Mouse (Mus musculus) urinary bladder, postnatal 25 days (tissue): Measurements from ENCODE around the gene Ing4.

ENCODE experiments used
- DNase-seq: peaks from one replicate; pipeline ENCODE4 v3.0.0; 2022; ENCODE audit warnings: low spot score

The Ing4 gene

DNA sequence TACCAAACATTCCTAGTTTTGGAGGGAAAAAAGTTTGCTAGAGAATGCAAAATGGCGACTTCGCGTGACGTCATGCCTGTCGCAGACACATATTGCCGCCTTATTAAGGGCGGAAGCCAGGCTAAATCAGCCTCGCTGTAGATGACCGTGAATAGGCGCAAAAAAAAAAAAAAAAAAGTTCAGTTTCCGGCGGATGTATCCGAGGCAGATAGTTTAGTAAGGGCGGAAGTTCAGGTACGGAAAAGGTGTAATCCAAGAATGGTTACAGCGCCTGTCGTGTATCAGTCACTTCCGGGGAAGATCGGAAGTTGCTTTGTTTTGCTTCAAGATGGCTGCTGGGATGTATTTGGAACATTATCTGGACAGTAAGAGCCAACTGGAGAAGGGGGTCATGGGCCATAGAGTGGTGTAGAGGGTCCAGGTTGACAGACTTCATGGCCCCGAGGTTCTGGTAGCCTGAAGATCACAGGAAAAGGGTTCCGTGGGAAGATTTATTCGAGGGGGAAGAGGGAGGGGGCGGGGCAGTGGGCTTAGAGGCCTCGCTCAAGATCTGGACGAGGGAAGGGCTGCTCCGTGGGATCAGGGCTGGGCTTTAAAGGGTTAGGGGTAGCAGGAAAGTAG, at the start of gene Ing4:
TSS of gene Ing4 (plus strand) at position 228 of the 621 bp plus-strand sequence.
- DNase-seq: peak; percentile 81

DNA sequence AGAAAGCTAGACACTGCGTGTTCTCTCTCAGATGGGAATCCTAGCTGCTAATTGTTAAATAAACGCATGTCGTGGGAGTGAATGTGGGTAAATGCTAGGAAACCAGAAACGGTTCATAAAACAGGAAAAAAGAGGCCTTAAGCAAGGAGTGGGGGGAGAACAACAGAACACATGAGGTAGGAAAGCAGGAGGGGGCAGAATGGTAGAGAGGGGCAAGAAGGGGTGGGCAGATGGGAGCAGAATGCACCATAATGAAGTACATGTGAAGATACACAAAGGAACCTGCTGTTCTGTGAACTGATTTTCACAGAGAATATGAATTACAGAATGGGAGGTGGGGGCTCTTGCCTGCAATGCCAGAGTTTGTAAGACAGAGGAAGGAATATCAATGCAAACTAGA, 47.3 kb upstream of the Ing4 start:
- DNase-seq: no peak

DNA sequence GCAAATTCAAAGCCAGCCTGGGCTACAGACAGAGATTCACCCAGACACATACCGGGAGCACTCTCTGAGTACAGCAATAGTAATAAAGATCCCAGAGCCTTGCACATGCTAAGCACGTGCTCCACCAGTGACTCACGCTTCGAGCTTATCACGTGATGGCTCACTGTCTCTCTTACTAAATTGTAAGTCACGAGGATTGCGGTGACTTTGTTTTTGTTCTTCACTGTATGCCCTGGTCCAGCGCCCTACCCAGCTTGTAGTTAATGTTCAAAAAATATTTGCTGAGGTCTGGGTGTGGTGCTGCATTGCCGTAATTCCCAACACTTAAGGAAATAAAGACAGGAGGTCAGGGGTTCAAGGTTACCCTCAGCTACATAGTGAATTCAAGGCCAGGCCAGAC, 46.2 kb upstream of the Ing4 start:
- DNase-seq: no peak

DNA sequence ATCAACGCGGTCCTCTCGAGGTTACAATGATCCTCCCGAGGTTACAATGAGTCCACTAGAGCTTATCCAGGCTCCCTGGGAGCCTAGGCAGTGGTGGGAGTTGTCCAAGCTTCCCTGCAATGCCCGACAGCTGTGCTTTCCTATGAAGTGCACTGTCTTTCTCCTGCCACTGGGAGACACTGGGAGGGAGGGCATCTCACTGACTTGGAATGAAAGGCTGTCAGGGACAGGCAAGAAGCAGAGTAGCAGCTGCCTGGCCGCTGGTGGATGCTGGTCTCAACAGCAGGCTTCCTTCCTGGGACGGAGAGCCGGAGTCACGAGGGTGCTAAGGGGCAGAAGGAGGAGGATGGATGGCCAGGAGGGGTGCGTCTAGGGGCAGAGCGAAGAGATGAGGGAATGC, 45.7 kb upstream of the Ing4 start:
- DNase-seq: no peak

DNA sequence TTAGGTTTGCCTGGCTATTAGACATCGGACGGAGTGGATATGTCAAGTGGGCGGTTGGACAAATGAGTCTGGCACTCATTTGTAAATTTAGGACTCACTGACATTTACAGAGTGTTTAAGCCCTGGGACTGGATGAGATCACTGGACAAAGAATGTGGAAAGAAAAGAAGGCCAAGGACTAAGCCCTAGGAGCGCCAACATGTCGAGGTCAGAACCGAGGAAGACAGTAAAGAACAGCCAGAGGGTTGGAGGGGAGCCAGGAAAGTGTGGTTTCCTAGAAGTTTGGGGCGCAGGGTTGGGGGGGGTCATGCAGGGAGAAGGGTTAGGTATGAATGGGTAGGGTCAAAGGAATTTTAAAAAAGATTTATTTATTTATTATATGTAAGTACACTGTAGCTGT, 44.3 kb upstream of the Ing4 start:
- no peak for DNase-seq

DNA sequence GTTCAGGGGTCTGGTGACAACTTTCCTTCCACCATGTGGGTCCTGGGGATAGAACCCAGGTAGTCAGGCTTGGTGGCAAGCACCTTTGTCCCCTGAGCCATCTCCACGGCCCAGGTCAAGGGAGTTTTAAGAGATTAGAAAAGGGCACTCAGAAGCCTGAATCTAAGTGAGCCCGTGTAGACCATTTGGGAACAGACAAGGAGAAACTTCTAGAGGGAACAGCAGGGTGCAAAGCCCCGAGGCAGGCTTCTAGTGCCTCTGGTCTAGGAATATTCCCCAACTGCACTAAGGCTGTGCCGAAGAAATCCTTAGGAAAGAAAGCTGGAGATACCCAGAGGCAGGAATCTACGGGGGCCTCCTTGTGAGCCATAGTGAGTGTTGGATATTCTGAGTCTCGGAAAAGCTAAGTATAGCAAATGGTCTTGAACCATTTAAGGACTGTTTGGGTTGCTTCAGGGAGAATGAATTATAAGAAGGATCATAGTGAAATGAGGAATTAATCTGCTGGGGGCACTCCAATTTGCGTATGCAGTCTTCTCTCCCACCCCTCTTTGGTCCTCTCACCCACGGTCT, 43.6 kb upstream of the Ing4 start:
- no peak for DNase-seq

DNA sequence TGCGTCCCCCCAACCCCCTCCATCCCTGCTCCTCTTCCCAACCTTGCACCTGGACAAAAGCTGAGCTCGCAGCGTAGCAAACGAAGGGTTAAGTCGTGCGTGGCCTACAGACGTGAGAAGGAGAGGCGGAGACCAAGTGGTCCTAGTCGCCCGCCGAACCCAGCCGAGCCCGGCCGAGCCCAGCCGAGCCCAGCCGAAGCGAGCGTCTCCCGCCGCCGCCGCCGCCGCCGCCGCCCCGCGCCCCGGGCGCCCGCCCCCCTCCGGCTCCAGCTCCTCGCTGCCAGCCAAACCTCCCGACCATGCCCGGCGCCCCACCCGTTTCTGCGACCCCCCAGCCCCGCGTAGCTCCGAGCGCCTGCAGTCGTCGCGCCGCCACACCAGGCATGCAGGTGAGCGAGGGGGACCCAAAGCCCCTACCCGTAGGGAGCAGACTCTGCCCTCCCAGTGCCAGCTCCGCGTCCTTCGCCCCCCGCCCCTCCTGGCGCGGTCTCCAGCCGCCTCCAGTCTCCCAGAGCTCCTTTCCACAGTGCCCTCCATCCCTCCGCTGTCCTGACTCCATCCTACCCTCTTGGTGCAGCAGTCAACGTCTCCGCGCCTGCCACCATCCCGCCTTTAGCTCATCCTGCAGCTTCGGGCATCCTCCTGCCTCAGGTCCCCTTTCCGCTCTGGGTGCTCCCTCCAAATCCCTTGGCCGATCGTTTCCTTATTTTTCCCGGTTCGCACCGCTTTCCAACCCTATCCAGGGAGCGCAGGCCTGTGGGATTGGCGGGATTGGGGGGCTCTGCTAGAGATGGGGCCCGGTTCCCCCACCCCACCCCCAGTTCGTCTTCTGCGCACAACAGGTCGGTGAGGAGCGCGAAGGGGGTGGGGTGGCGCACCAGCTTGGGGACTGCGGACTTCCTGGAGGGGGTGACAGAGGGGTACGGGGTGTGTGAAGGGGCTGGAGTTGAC, 42.7 kb upstream of the Ing4 start, which contains the start of gene Pianp:
TSS of gene Pianp (plus strand) at position 144 of the 951 bp plus-strand sequence.
- DNase-seq: peak; percentile 85

DNA sequence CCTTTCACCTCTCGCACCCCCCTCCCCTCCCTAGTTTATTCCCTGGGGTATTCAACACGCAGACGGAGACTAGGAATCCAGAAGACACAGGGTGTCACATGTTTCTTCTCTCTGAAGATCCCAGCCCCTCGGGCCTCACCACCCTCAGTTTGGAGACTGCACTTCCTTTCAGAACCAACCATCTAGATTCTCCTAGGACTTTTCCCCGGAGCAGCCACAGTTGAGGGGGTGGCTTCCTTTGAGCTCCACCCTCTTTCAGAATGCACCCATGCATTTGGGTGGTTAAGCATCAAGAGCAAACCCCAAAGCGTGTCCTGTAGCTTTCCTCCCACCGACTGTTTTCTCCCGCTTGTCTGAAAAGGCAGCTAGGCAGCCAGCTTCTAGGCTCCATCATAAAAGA, 41.5 kb upstream of the Ing4 start:
- no peak for DNase-seq

DNA sequence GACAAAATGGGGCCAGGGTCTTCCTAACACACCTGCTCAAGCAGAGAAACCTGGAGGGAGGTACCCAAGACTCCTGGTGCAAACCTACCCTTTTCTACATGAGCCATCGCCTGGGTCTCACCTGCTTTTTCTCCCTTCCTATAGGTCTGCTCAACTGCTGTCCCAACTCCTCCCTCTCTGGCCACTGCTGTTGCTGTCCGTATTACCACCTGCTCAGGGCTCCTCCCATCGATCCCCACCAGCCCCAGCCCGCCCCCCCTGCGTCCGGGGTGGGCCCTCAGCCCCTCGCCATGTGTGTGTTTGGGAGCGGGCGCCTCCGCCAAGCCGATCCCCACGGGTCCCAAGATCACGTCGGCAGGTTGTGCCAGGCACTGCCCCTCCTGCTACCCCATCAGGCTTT, 40.5 kb upstream of the Ing4 start:
- DNase-seq: no peak

DNA sequence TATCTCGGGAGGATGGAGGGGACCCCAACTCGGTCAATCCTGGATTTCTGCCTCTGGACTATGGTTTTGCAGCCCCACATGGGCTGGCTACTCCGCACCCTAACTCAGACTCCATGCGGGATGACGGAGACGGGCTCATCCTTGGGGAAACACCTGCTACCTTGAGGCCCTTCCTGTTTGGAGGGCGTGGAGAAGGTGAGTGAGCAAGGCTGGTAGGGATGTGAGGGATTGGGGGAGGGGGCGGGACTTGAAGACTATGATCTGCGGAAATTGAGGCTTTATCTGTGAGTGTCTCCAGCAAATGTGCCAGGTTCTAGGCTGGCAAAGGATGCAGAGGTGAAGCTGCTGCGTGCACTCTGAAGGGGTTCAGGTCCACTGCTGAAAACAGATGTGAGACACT, 40.0 kb upstream of the Ing4 start:
- DNase-seq: no peak

DNA sequence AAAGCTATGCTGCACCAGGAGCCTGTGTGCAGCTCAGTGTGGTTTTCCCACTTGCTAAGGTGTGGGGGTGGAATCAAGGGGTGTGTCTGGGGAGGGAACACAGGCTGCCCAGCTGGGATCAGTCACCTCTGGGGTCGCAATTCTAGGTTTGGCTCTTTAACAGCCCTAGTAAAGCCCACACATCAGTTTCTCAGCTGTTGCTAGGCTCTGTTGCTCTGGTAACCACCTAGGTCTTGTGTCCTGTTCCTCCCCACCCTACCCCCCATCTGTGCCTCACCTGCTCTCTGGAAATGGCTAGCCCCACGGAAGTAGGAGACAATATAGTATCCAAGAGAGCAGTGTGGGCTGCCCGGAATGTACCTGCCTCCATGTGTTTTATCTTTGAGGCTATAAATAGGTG, 35.9 kb upstream of the Ing4 start:
- DNase-seq: no peak

DNA sequence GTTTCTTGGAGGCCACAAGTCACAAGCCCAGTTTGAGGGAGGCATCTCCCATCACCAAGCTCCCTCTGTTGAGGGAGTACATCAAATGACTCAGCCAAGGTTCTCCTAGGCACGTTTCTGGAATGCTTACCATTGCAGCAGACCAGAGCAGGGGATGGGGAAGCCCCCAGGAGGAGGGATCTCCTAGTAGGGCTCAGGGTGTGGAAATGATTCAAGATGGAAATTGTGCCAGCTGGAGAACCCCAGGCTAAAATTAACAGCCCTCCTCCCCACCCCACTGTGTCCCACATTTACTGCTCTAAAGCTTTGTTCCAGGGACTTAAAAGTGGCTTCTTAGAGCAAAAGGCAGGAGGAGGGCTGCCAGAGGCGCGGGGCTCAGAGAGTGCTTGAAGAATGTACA, 34.5 kb upstream of the Ing4 start:
- no peak for DNase-seq

DNA sequence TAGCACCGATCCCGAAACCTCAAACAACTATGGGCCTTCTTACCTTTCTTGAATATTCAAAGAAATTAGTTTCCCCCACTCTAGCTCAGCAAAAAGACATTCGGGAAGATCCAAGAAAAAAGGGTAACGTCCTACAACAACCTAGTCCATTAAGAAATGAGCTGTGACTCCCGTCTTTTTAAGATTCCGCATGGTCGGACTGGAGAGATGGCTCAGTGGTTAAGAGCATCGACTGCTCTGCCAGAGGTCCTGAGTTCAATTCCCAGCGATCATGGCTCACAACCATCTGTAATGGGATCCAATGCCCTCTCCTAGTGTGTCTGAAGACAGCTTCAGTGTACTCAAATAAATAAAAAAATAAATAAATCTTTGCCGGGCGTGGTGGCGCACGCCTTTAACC, 31.5 kb upstream of the Ing4 start:
- DNase-seq: no peak

DNA sequence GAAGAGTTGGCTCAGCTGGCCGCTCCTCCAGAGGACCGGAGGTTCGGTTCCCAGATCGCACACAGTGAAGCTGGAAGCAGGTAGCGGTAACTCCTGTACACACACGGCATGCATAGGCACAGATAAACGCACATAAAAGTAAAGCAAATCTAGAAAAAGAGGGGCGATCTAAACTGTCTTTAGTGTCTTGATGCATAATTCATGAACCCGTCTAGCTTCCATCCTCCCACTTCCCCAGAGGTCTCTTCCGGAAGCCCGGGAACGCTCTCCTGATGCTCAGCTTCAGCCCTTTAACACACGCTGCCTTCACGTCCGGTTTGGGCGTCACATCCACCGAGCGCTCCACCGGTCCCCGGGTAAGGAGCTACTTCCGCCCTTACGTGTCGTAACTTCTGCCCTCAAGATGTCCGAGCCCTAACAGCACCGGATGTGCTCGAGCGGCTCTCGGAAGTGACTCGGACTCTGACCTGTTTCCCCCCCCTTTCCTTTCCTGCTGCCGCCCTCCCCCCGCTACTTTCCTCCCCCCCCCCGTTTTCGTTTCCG, 30.9 kb upstream of the Ing4 start:
- peak; percentile 91 for DNase-seq

DNA sequence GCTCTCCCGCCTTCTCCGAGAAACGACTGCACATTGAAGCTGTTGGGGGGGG, 30.6 kb upstream of the Ing4 start, which contains the start of gene Zfp384:
TSS of gene Zfp384 (plus strand) at position 17 of the 52 bp plus-strand sequence.
- no peak for DNase-seq

DNA sequence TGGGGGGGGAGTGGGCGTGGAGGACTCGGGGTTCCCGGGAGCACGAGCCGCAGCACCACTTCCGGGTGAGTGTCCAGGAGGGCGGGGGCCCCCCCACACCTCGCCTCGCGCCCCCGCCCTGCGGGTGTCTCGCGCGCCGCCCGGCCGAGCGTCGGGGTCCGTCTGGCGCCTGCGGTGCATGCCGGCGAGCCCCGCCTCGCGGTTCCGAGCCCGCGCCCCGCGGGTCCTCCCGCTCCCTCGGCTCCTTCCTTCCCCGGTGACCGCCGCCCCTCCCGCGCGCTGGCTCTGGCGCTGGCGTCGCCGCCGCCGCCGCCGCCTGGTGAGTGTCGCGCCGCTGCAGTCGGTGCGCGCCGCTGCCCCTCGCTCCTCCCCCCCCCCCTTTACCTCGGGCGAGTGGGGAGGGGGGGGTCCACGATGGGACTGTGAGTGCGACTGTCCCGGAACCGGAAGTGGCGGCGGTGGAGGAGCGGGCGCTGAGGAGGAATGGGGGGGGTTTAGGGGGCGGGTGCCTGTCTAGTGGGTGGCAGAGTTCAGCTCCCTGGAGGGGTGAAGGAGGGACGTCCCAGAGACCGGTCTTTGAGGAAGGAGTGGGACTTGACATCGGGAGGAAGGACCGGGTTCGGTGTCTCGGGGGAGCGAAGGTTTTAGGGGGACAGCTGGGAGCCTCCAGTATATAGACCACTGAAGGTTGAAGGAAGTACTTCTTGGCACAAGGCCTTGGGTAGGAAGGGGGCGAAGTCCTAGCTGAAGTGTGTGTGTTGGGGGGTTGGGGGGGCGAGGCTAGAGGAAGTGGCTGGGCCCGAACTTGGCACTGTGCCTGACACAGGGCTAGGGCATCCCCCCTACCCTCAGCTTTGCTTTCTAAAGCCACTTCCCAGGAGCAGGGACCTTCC, 30.1 kb upstream of the Ing4 start:
- DNase-seq: peak; percentile 63

DNA sequence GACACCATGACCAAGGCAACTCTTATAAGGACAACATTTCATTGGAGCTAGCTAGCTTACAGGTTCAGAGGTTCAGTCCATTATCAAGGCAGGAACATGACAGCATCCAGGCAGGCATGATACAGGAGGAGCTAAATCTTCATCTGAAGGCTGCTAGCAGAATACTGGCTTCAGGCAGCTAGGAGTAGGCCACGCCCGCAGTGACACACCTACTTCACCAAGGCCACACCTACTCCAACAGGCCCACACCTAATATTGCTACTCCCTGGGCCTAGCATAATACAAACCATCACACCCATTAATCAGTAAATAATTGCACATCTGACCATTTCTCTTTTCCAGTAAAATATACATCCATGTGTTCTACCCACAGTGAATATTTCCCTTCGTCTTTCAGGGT, 21.9 kb upstream of the Ing4 start:
- DNase-seq: no peak

DNA sequence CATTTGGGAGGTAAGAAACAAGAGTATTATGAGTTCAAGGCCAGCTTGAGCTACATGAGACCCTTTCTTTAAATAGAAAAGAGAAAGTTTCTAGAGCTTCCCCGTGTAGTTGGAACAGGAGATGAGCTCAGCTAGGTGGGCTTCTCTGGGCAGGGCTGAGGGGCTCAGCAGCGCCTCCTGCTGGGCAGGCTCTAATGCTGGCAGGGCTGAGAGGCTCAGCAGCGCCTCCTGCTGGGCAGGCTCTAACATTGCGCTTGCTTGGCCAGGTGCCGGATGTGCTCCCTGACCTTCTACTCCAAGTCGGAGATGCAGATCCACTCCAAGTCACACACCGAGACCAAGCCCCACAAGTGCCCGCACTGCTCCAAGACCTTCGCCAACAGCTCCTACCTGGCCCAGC, 9.0 kb upstream of the Ing4 start:
- peak; percentile 44 for DNase-seq

DNA sequence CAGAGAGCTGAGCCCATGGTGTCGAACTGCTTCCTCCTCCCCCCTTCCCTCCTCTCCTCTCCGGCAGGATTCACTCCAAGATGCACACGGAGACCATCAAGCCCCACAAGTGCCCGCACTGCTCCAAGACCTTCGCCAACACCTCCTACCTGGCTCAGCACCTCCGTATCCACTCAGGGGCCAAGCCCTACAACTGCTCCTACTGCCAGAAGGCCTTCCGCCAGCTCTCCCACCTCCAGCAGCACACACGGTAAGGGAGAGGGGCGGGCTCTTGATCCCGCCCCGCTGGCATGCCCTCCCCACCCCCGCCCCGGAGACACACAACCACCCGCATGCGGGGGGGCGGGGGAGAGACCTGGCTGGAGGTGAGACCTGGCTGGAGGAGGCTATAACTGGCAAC, 8.0 kb upstream of the Ing4 start:
- no peak for DNase-seq

DNA sequence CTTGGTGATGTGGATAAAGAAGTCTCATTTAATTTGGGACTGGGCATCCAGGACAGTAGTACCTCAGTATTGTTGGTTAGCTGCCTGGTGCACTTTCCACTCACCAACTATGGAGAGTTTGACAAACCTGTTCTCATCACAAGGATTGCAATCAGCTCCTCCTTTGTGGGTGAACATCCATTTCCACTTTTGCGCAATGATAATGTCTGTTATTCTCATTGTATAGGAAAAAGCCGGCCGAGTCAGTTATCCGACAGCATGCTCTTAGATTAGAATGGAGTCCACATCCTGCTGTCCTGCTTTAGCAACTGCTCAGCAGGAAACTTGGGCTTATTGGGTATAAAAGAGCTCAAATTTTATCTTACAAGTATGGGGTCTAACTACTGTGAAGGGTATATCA, 894 bp upstream of the Ing4 start:
- no peak for DNase-seq

DNA sequence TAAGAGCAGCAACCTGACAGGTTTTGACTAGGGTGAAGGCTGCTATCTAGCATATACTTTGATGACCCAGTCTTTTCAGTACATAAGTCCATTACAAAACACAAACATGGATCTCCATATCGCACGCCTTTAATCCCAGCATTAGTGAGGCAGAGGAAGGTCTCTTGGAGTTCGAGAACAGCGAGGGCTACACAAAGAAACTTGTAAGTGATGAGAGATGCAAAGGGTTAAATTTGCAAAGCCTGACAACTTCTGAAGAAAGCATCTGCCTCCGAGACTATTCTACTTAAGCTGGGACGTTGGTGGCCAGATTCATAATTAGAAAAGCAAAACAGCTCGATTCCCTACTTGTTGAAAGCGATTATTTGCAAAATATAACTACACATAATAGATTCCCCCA, 429 bp upstream of the Ing4 start:
- no peak for DNase-seq

DNA sequence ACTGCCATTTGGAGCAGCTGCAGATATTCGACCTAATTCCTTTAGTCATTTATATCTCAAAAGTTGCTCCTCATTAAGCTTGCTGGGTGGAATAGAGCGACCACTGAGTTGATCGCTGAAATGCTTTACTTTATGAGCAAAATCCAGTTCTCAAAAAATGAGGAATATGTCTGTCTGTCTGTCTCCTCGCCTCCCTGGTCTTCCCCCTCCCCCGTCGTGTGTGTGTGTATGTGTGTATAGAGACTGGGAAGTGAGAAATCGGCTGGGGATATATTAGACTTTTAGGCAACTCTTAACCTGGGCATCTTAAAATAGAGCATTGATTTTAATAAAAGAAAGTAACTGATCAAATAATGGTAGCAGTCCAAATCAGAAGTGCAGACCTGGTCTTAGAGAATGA, 661 bp downstream of the Ing4 start:
- no peak for DNase-seq

DNA sequence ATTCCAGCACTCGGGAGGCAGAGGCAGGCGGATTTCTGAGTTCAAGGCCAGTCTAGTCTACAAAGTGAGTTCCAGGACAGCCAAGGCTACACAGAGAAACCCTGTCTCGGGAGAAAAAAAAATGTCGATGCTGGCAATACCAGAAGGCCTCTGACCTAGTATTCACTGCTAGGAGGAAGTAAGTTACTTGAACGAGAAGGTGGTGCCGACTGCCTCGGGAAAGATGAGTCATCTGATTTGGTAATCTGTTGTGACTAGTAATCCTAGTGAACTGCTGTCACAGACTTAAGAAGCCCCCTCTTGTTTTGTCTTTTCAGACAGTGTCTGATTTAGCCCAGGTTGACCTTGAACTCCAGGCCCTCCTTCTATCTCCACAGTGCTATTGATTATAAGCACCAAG, 1.5 kb downstream of the Ing4 start:
- no peak for DNase-seq
